9 mouse cellular contexts compared by ENCODE assay signal in the genomic region with DNA sequence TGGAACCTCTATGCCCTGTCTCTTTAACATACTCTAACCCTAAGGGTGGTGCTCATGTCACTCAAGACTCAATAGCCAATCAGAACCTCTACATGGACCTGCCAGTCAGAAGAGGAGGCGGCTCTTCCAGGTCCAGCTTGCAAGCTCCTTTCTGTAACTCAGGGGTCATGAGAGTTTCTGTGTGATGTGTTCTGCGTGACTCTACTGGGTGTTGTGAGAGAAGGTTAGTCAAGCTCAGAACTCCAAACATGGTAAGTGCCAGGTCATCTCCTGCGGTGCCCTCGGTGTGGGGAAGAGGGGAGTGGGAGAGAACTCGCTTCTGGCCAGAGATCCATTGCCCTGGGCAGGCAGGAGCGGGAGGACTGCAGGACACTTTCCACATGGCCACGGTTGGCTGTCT. TPM values are rescaled to one million over a fixed set of nuclear protein-coding genes. Genes with fewer than 3 reads are reported as not detected.
A peak's percentile ranks its signal among the peaks of the same experiment; 100 is the strongest.
DNase-seq lines count a peak whose midpoint lies in the region; ATAC-seq and TF ChIP-seq lines count a peak whose summit lies in the region.
"Not testable (repeated sequence)": the region's sequence is repeated elsewhere in the genome, so short reads cannot be mapped to it uniquely, and the experiment has no call there.
"Had no signal": no experiment of that assay in that cellular context is flagged by ENCODE, and none has a peak within 500 bp of the region (broad histone marks: within the 10 kb centered on the region; RNA-seq: fewer than 3 reads in every experiment).

Gene Gm14403 (plus strand): TSS at position 149 of the 400 bp plus-strand sequence.

- H3K27ac ChIP-seq in forebrain, embryonic 10.5 days; heart, embryonic 14.5 days (replicated peaks in 1 of 2; ENCODE audit: control insufficient read depth in 1 of 2, insufficient read depth in 1 of 2, low read depth in 2 of 2, low read length in 2 of 2): not testable (repeated sequence)

- not testable (repeated sequence) for H3K9me3 ChIP-seq in E14TG2a.4 (ENCODE audit: low read length); forebrain, embryonic 10.5 days; heart, embryonic 14.5 days (ENCODE audit: control insufficient read depth, low read length)

- ATAC-seq in heart, embryonic 14.5 days (ENCODE audit: insufficient number of reproducible peaks, insufficient read depth, low FRiP score, low read depth): not testable (repeated sequence)

- H3K4me1 ChIP-seq in E14TG2a.4 (replicated peaks; ENCODE audit: low read depth, low read length); forebrain, embryonic 10.5 days; heart, embryonic 14.5 days (ENCODE audit: control insufficient read depth in 2 of 2, insufficient read depth in 2 of 2, low read length in 2 of 2): not testable (repeated sequence)

- peak within 1 kb of the TSS; percentile 55; the same call in 1 of the 2 replicates for H3K9ac ChIP-seq in heart, embryonic 14.5 days (ENCODE audit: low read length)

- peak within 1 kb of the TSS; percentile 57 for H3K4me2 ChIP-seq in heart, embryonic 14.5 days (ENCODE audit: low read length)

- H3K27me3 ChIP-seq in E14TG2a.4 (ENCODE audit: insufficient read depth, low read length); forebrain, embryonic 10.5 days (ENCODE audit: poor library complexity, severe bottlenecking); heart, embryonic 14.5 days (ENCODE audit: control insufficient read depth, insufficient read depth, low read length): not testable (repeated sequence)

- not testable (repeated sequence) for TF ChIP-seq CTCF in E14TG2a.4 (conservative IDR thresholded peaks at IDR 0.05; ENCODE audit: low read length)

- peak; percentile 36 for DNase-seq in cerebellum, adult 11 months
- not testable (repeated sequence) for DNase-seq in forebrain, embryonic 10.5 days (ENCODE audit: extremely low spot score, low spot score)
- peak; percentile 55 to 59 for DNase-seq in kidney, adult 8-10 months
- DNase-seq in left cerebral cortex, postnatal 10 days (ENCODE audit: extremely low spot score in 1 of 2, low spot score in 2 of 2): peak in 1 of 2 experiments; percentile 30
- DNase-seq in lung, postnatal 10 days: peak; percentile 59
- DNase-seq in retina, postnatal 1 day: peak; percentile 71

- intact Hi-C loops in left cerebral cortex, postnatal 10 days (cut with DNase I): not testable (repeated sequence)

- not testable (repeated sequence) for H3K36me3 ChIP-seq in E14TG2a.4 (ENCODE audit: insufficient read depth, low read length); forebrain, embryonic 10.5 days (replicated peaks); heart, embryonic 14.5 days (ENCODE audit: control insufficient read depth, insufficient read depth, low read length)

- peak within 1 kb of the TSS; percentile 83 for H3K4me3 ChIP-seq in E14TG2a.4 (replicated peaks; ENCODE audit: low read length)
- H3K4me3 ChIP-seq in forebrain, embryonic 10.5 days: peak within 1 kb of the TSS; percentile 50
- H3K4me3 ChIP-seq in heart, embryonic 14.5 days (ENCODE audit: control insufficient read depth in 1 of 2, insufficient read depth in 1 of 2, low read depth in 1 of 2, low read length in 2 of 2): peak within 1 kb of the TSS; percentile 42 to 66

- WGBS in forebrain, embryonic 10.5 days: 18% methylated on average over 7 of the region's 7 CpGs
- 10% methylated on average over 7 of the region's 7 CpGs for WGBS in heart, embryonic 14.5 days

RNA-seq across cellular contexts. Expression of gene Gm14403, which starts in this region (rescaled TPM):
- 5.5 and 7.3 TPM in 2 replicates for polyA plus RNA-seq in forebrain, embryonic 10.5 days (2016; fragmentation: Nextera tagmentation; extraction: Ambion mirVana)
- 6.6 and 7.3 TPM in 2 replicates for polyA plus RNA-seq in heart, embryonic 14.5 days (2014; fragmentation: Nextera tagmentation; extraction: Ambion mirVana)
- total RNA-seq in left cerebral cortex, postnatal 10 days (2021): 10 to 100 TPM; 21.1 to 22.0 TPM
- polyA plus RNA-seq: G1E had no signal
